Mouse (Mus musculus) left cerebral cortex, postnatal 14 days (tissue): ENCODE data around the gene Dpf3. TPM values are rescaled to one million over a fixed set of nuclear protein-coding genes. Genes with fewer than 3 reads are reported as not detected.

Experiments used
- DNase-seq, 2 experiments: peaks; one replicate each; pipeline ENCODE4 v3.0.0; 2021 to 2022; ENCODE audit warnings: low spot score in 2 of 2, mixed read lengths in 1 of 2
- intact Hi-C: fragments of 180-260 bp; cut with DNase I; formaldehyde crosslinking; loops from one replicate; pipeline ENCODE4 v1.15.1; 2025
- total RNA-seq, 2 experiments: library from RNA; stranded (reverse); gene quantifications; 2 replicates each; pipeline ENCODE4 v1.2.3; 2021

Gene Dpf3
- total RNA-seq, 2 experiments from 2014 or later = 6.7 to 7.5 TPM

GRCm38 (mm10) chr12:83314666-83315065, 172.8 kb downstream of the Dpf3 start:
- intact Hi-C loops = no loop called here
- DNase-seq = no peak

GRCm38 (mm10) chr12:83312818-83313217, 174.7 kb downstream of the Dpf3 start:
- intact Hi-C loops = no loop called here

GRCm38 (mm10) chr12:83310567-83310966, 176.9 kb downstream of the Dpf3 start:
- intact Hi-C loops = no loop called here
- no peak for DNase-seq

More at GRCm38 (mm10) chr12:83312818-83313217, 174.7 kb downstream of the Dpf3 start:
- no peak for DNase-seq

- intact Hi-C loops = no loop called here
Measured at GRCm38 (mm10) chr12:83309031-83309804, 178.3 kb downstream of the Dpf3 start.

GRCm38 (mm10) chr12:83308627-83309026, 178.9 kb downstream of the Dpf3 start:
- intact Hi-C loops = no loop called here

More at GRCm38 (mm10) chr12:83309031-83309804, 178.3 kb downstream of the Dpf3 start:
- no peak for DNase-seq

GRCm38 (mm10) chr12:83303221-83303620, 184.3 kb downstream of the Dpf3 start:
- no peak for DNase-seq
- intact Hi-C loops = no loop called here

More at GRCm38 (mm10) chr12:83308627-83309026, 178.9 kb downstream of the Dpf3 start:
- no peak for DNase-seq

GRCm38 (mm10) chr12:83302320-83303153, 185.0 kb downstream of the Dpf3 start:
- DNase-seq = peak; percentile 30 to 34
- intact Hi-C loops = no loop called here

GRCm38 (mm10) chr12:83301616-83302319, 185.7 kb downstream of the Dpf3 start:
- intact Hi-C loops = no loop called here

GRCm38 (mm10) chr12:83298358-83298757, 189.2 kb downstream of the Dpf3 start:
- intact Hi-C loops = no loop called here
- DNase-seq = no peak

More at GRCm38 (mm10) chr12:83301616-83302319, 185.7 kb downstream of the Dpf3 start:
- no peak for DNase-seq

GRCm38 (mm10) chr12:83295031-83295430, 192.5 kb downstream of the Dpf3 start:
- intact Hi-C loops = no loop called here
- no peak for DNase-seq

- no peak for DNase-seq
- intact Hi-C loops = no loop called here
Measured at GRCm38 (mm10) chr12:83291915-83292314, 195.6 kb downstream of the Dpf3 start.

- no peak for DNase-seq
- intact Hi-C loops = no loop called here
Measured at GRCm38 (mm10) chr12:83286496-83287492, 200.7 kb downstream of the Dpf3 start.

- intact Hi-C loops = no loop called here
- DNase-seq = no peak
Measured at GRCm38 (mm10) chr12:83283591-83284320, 203.8 kb downstream of the Dpf3 start.

- intact Hi-C loops = no loop called here
- peak; percentile 28 to 57 for DNase-seq
Measured at GRCm38 (mm10) chr12:83277537-83278441, 209.7 kb downstream of the Dpf3 start.

GRCm38 (mm10) chr12:83271215-83271614, 216.3 kb downstream of the Dpf3 start:
- intact Hi-C loops = no loop called here
- no peak for DNase-seq

GRCm38 (mm10) chr12:83268504-83268922, 219.0 kb downstream of the Dpf3 start:
- peak; percentile 60 to 62 for DNase-seq

GRCm38 (mm10) chr12:83260540-83260939, 227.0 kb downstream of the Dpf3 start:
- intact Hi-C loops = no loop called here
- DNase-seq = no peak

More at GRCm38 (mm10) chr12:83268504-83268922, 219.0 kb downstream of the Dpf3 start:
- intact Hi-C loops = no loop called here
